Mouse (Mus musculus): ENCODE measurements at regions not wholly inside any gene's neighbourhood (a gene's known extent, or its start where the extent isn't known, plus 50 kb on each side); places are given as distances from the start of the nearest gene placed in this dataset.
A peak's percentile ranks its signal among the peaks of the same experiment; 100 is the strongest.
"Not testable (repeated sequence)": the region's sequence is repeated elsewhere in the genome, so short reads cannot be mapped to it uniquely, and the experiment has no call there.

DNA sequence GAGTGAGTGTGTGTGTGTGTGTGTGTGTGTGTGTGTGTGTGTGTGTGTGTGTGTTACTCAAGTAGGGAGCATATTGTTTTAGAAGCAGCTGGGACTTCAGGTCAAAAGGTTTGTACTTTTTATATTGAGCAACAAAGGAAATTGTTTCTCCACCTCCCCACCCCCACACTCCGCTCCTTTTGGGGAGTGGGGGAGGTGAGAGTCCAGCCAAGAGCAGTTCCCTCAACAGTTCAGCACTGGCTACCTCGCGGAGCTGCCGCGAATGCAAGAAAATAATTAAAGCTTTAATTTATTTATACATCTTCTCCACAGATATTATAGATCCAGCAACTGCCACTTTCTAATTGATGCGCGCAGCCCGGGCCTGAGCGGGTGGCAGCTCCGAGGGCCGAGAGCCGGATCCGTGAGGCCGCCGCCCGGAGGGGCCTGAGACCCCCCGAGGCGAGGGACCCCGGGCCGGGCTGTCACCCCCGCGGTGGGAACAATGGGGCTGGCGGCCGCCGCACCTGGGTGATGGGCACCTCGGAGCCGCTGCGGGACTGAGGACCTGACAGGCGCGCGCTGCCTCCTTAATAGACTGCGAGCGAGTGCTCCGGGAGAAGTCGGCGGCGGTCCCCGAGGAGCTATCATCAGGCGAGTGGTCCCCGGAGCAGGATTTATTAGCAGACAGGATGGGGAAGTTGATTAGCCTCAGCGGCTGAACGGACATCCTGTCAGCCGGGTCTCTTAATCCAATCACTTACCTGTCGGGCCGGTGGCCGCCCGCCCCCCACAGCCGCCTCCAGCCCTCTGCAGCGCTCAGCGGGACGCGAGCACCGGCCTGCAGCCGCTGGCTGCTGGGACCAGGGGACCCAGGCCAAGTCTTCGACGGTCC is 124.4 kb downstream of the Melk start:
- Histone ChIP-seq H3K9ac (no peak overlapping the region), H3K4me3 (peak overlapping the region; percentile 39), H3K27me3 (peaks cover 53% of the 10 kb centered on the region), H3K36me3 (no peaks in the 10 kb centered on the region), H3K4me2 (peak overlapping the region; percentile 71), H3K4me1 (peaks cover 8% of the 10 kb centered on the region; the same call in 1 of the 2 replicates), H3K9me3 (no peaks in the 10 kb centered on the region), H3K27ac (no peak overlapping the region)
- under 1% methylated on average over 56 of the region's 56 CpGs for WGBS
- ATAC-seq (ENCODE audit: borderline replicate concordance, extremely low read depth, low FRiP score, low TSS enrichment) = no peak

DNA sequence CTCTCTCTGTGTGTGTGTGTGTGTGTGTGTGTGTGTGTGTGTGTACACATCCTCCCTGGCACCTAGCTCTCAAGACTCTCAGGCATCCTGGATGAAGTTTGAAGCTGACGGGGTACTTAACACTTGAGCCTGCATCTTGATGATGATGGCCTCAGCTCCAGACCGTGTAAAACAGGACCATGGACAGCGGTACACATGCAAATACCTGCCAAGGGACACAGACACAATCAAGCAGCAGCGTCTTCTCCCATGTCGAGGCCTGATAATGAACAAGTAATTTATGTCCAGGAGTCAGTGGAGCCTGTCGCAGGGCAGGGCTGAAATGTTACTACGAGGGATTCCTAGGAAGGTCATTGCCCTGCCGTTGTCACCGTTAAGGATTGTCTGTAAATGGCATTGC is 133.9 kb downstream of the Melk start:
- Histone ChIP-seq H3K4me1 (no peaks in the 10 kb centered on the region), H3K4me3 (no peak overlapping the region), H3K27me3 (no peaks in the 10 kb centered on the region), H3K9ac (no peak overlapping the region), H3K36me3 (no peaks in the 10 kb centered on the region), H3K9me3 (no peaks in the 10 kb centered on the region), H3K4me2 (no peak overlapping the region), H3K27ac (no peak overlapping the region)
- WGBS = 28% methylated on average over 9 of the region's 9 CpGs
- no peak for ATAC-seq (ENCODE audit: borderline replicate concordance, extremely low read depth, low FRiP score, low TSS enrichment)

DNA sequence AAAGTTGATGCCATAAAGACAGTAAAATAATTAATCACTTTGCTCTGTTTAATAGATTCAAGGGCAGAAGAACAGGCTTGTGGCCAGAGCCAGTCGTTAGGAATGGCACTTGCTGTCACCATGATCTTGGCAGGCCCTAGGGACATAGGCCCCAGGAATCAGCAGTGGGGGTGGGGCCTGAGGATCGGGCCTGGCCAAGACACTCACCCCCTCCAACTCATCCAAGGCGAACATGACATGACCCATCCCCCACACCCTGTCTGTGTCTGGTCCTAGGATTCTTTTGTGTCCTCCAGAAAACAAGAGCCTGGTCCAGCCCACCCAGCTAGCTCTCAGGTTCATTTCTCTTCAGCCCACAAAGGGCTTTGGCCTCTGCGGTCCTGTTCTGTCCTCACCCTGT is 144.8 kb downstream of the Melk start:
- Histone ChIP-seq H3K4me1 (no peaks in the 10 kb centered on the region), H3K27ac (no peak overlapping the region), H3K9ac (no peak overlapping the region), H3K9me3 (no peaks in the 10 kb centered on the region), H3K4me2 (no peak overlapping the region), H3K4me3 (no peak overlapping the region), H3K27me3 (no peaks in the 10 kb centered on the region), H3K36me3 (no peaks in the 10 kb centered on the region)
- no peak for ATAC-seq (ENCODE audit: borderline replicate concordance, extremely low read depth, low FRiP score, low TSS enrichment)
- 40% methylated on average over 4 of the region's 4 CpGs for WGBS

DNA sequence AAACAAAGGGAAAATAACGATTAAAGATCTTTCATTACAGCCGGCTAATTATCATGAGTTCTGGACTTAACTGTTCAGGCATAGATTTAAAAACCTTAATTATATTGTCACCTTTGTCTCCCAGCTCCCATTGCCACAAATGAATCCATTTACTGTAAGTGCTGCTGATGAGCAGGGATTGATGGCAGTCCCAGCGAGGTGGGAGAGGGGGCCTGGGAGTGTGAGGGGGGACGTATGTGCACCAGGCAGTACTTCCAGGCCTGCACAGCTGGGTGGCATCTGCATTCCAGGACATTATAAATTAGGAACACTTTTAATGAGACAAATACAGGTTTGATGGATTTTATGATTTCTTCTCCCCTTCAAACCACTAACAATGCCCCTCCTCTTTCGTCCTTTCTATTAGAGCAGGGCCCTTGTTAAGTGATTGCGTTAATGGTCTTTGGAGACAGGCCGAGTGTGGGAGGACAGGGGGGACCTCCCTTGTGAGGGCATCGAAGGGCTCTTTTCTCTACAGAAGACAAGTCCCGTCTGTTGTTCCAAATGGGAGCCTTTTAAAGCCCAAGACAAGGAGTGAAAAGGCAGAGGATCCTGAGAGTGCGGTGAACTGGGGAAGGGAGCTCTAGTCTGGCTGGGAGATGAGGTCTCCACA is 150.3 kb downstream of the Melk start:
- Histone ChIP-seq H3K36me3 (no peaks in the 10 kb centered on the region), H3K27ac (no peak overlapping the region), H3K9me3 (no peaks in the 10 kb centered on the region; the same call in 1 of the 2 replicates), H3K9ac (no peak overlapping the region), H3K4me2 (no peak overlapping the region), H3K4me3 (no peak overlapping the region), H3K4me1 (no peaks in the 10 kb centered on the region), H3K27me3 (no peaks in the 10 kb centered on the region)
- 58% methylated on average over 10 of the region's 10 CpGs for WGBS
- no peak for ATAC-seq (ENCODE audit: borderline replicate concordance, extremely low read depth, low FRiP score, low TSS enrichment)

DNA sequence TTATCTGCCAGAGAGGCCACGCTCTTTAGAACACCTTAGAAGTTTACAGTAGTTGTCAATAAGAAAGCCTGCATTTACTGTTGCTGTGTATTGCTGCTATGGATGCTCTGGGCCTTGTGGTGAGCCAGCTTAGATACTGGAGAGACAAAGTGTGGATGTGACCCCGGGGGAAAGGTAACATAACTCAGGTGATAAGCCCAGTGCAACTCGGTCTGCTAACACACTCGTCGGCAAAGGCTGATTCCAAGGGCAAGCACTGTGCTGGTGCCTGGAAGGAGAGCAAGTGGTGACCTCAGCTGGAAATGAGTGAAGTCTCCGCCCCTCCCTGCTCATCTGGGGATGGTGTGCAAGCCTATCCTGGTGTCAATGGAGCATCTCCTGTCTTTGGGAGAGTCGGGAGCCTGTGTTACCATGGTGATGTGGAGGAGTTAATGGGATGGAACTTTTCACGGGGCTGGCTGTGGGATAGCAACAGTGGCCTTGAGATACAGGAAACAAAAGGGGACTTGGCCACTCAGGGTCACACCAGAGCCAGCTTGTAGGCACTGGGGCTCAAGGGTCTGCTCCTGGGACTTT is 151.5 kb downstream of the Melk start:
- Histone ChIP-seq H3K4me3 (no peak overlapping the region), H3K9me3 (no peaks in the 10 kb centered on the region; the same call in 1 of the 2 replicates), H3K27me3 (no peaks in the 10 kb centered on the region), H3K36me3 (no peaks in the 10 kb centered on the region), H3K4me1 (no peaks in the 10 kb centered on the region), H3K4me2 (no peak overlapping the region), H3K9ac (no peak overlapping the region), H3K27ac (no peak overlapping the region)
- no peak for ATAC-seq (ENCODE audit: borderline replicate concordance, extremely low read depth, low FRiP score, low TSS enrichment)
- 45% methylated on average over 8 of the region's 8 CpGs for WGBS

DNA sequence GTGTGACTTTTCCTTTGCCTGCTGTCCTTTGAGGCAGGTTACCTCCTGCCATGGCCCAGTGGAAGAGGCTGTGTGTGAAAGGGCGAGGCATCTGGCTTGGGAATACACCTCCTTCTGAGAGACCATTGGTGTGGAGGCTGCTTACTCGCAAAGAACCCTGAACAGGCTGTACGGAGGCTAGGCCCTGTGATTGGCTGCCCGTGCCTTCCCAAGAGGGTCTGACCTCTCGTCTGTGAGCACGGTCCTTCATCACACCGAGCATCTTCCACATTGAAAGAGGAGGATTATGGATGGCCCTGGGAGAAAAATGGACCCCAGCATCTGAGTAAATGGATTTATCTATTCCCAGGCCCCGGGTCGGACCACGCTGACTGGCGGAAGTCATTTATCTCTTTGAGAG is 152.9 kb downstream of the Melk start:
- Histone ChIP-seq H3K4me2 (no peak overlapping the region), H3K9me3 (no peaks in the 10 kb centered on the region; the same call in 1 of the 2 replicates), H3K27ac (no peak overlapping the region), H3K4me1 (no peaks in the 10 kb centered on the region), H3K27me3 (no peaks in the 10 kb centered on the region), H3K36me3 (no peaks in the 10 kb centered on the region), H3K4me3 (no peak overlapping the region), H3K9ac (no peak overlapping the region)
- ATAC-seq (ENCODE audit: borderline replicate concordance, extremely low read depth, low FRiP score, low TSS enrichment) = no peak
- WGBS = 86% methylated on average over 11 of the region's 11 CpGs

DNA sequence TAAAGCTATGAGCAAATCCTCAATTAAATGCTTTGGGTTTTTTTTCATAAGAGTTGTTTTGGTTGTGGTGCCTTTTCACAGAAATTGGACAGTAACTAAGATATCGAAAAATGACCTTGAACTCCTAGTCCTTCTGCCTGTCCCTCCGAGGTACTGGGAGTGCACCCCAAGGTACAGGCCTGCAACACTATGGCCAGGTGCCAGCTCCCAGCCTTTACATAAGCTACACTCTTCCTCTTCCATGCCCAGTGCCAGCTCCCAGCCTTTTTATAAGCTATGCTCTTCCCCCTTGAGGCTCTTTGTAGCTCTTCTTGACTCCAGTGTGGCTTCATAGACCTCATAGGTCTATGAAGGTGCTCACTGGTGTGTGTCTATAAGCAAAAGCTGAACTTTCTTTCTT is 155.2 kb downstream of the Melk start:
- H3K27ac ChIP-seq = no peak overlapping the region
- H3K9ac ChIP-seq = no peak overlapping the region
- no peak overlapping the region for H3K4me2 ChIP-seq
- H3K4me3 ChIP-seq = no peak overlapping the region
- no peaks in the 10 kb centered on the region; the same call in 1 of the 2 replicates for H3K9me3 ChIP-seq
- no peaks in the 10 kb centered on the region for H3K36me3 ChIP-seq
- no peak for ATAC-seq (ENCODE audit: borderline replicate concordance, extremely low read depth, low FRiP score, low TSS enrichment)
- no peaks in the 10 kb centered on the region for H3K27me3 ChIP-seq
- H3K4me1 ChIP-seq = no peaks in the 10 kb centered on the region
- WGBS = 91% methylated on average over 2 of the region's 2 CpGs

DNA sequence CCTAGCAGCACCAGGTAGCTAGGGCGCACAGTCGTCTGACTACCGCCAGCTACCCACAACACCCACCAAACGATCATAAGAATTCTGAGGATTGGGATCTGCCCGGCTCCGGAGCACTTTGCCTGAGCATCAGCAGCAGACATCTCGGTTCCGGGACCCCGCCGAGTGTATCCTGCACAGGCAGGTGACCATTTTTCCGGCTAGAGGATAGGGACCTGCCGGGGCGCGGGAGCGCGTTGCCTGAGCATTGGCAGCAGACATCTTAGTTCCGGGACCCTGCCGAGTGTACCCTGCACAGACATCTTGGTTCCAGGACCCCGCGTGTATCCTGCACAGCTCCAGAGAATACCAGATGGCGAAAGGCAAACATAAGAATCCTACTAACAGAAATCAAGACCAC is 172.8 kb downstream of the Melk start:
- 82% methylated on average over 21 of the region's 21 CpGs for WGBS
- not testable (repeated sequence) for ATAC-seq (ENCODE audit: borderline replicate concordance, extremely low read depth, low FRiP score, low TSS enrichment)

More for the DNA sequence above, 172.8 kb downstream of the Melk start:
- not testable (repeated sequence) for H3K4me1 ChIP-seq, H3K27me3 ChIP-seq, H3K27ac ChIP-seq, H3K4me3 ChIP-seq, H3K36me3 ChIP-seq, H3K9ac ChIP-seq, H3K4me2 ChIP-seq, H3K9me3 ChIP-seq

All from lung, embryonic 15.5 days (tissue).